ENCODE assay signal across 8 mouse cellular contexts in genomic region chr1:180249666-180250440, GRCm38 (mm10). TPM values are rescaled to one million over a fixed set of nuclear protein-coding genes. Genes with fewer than 3 reads are reported as not detected.
DNase-seq lines count a peak whose midpoint lies in the region; ATAC-seq and TF ChIP-seq lines count a peak whose summit lies in the region.

No protein-coding gene starts in this region.

- H3K4me1 ChIP-seq in heart, embryonic 15.5 days (replicated peaks) = peaks cover 46% of the 10 kb centered on the region
- peaks cover 12% of the 10 kb centered on the region; the same call in 1 of the 2 replicates for H3K4me1 ChIP-seq in kidney, postnatal 0 days (replicated peaks; ENCODE audit: insufficient read depth, low read length)
- peaks cover 54 to 57% of the 10 kb centered on the region in 2 experiments for H3K4me1 ChIP-seq in liver, embryonic 14.5 days (replicated peaks; ENCODE audit: control insufficient read depth in 2 of 2, insufficient read depth in 2 of 2, low read length in 1 of 2)
- H3K4me1 ChIP-seq in neural tube, embryonic 13.5 days (replicated peaks) = peaks cover 12% of the 10 kb centered on the region

- no peak overlapping the region for H3K9ac ChIP-seq in heart, embryonic 15.5 days
- H3K9ac ChIP-seq in kidney, postnatal 0 days (ENCODE audit: low read depth, low read length) = 0 out of 2 replicates have a peak overlapping the region, but pooled peaks have one; percentile 18
- H3K9ac ChIP-seq in liver, embryonic 14.5 days (replicated peaks) = peak overlapping the region; percentile 16; the same call in 1 of the 2 replicates
- H3K9ac ChIP-seq in neural tube, embryonic 13.5 days = peak overlapping the region; percentile 18; the same call in 1 of the 2 replicates

- H3K4me2 ChIP-seq in heart, embryonic 15.5 days = peak overlapping the region; percentile 44
- H3K4me2 ChIP-seq in kidney, postnatal 0 days (ENCODE audit: low read length) = peak overlapping the region; percentile 29
- H3K4me2 ChIP-seq in liver, embryonic 14.5 days (ENCODE audit: low read depth) = peak overlapping the region; percentile 51
- peak overlapping the region; percentile 29 for H3K4me2 ChIP-seq in neural tube, embryonic 13.5 days

- 19% methylated on average over 20 of the region's 20 CpGs for WGBS in heart, embryonic 15.5 days
- 13% methylated on average over 20 of the region's 20 CpGs for WGBS in kidney, postnatal 0 days
- 25% methylated on average over 20 of the region's 20 CpGs for WGBS in liver, embryonic 14.5 days (ENCODE audit: insufficient replicate concordance)
- 16% methylated on average over 20 of the region's 20 CpGs for WGBS in neural tube, embryonic 13.5 days

- H3K4me3 ChIP-seq in heart, embryonic 15.5 days = no peak overlapping the region
- H3K4me3 ChIP-seq in kidney, postnatal 0 days (replicated peaks; ENCODE audit: low read depth, low read length) = no peak overlapping the region
- H3K4me3 ChIP-seq in liver, embryonic 14.5 days (ENCODE audit: insufficient read depth in 1 of 2, low read depth in 2 of 2, low read length in 2 of 2) = no peak overlapping the region
- H3K4me3 ChIP-seq in neural tube, embryonic 13.5 days = no peak overlapping the region

- no peaks in the 10 kb centered on the region for H3K27me3 ChIP-seq in heart, embryonic 15.5 days
- H3K27me3 ChIP-seq in kidney, postnatal 0 days (ENCODE audit: insufficient read depth, low read length) = no peaks in the 10 kb centered on the region
- no peaks in the 10 kb centered on the region for H3K27me3 ChIP-seq in liver, embryonic 14.5 days (ENCODE audit: control insufficient read depth, insufficient read depth, low read length)
- peaks cover 6% of the 10 kb centered on the region for H3K27me3 ChIP-seq in neural tube, embryonic 13.5 days

- no peaks in the 10 kb centered on the region for H3K9me3 ChIP-seq in heart, embryonic 15.5 days (replicated peaks)
- H3K9me3 ChIP-seq in kidney, postnatal 0 days (replicated peaks; ENCODE audit: low read length) = no peaks in the 10 kb centered on the region
- H3K9me3 ChIP-seq in liver, embryonic 14.5 days (ENCODE audit: control insufficient read depth, low read length) = no peaks in the 10 kb centered on the region
- H3K9me3 ChIP-seq in neural tube, embryonic 13.5 days = no peaks in the 10 kb centered on the region

- TF ChIP-seq CTCF in kidney, postnatal 0 days (IDR thresholded peaks at IDR 0.05; ENCODE audit: low read depth) = 0 out of 2 replicates have a peak, but pooled peaks have one; percentile 21
- TF ChIP-seq CTCF in liver, embryonic 14.5 days (IDR thresholded peaks at IDR 0.05; ENCODE audit: low read depth) = no peak

- DNase-seq in ES-CJ7 (ENCODE audit: low read depth, low spot score) = peak; percentile 49
- DNase-seq in adrenal gland, postnatal 36 days = peak; percentile 71 to 77
- peak; percentile 80 for DNase-seq in kidney, postnatal 0 days (ENCODE audit: low spot score)
- no peak for DNase-seq in liver, embryonic 14.5 days (ENCODE audit: low read depth in 3 of 3, low spot score in 3 of 3)
- no peak for DNase-seq in thymus, adult 18-20 months

- ATAC-seq in erythroid progenitor cell, adult 5-6 weeks (replicated peaks; ENCODE audit: low FRiP score, poor library complexity, severe bottlenecking) = peak; percentile 43; the same call in 1 of the 2 replicates
- peak; percentile 80 for ATAC-seq in heart, embryonic 15.5 days (replicated peaks; ENCODE audit: insufficient number of reproducible peaks, insufficient read depth, low FRiP score, low read depth)
- ATAC-seq in kidney, postnatal 0 days (replicated peaks; ENCODE audit: low FRiP score, low read depth) = peak; percentile 81
- ATAC-seq in liver, embryonic 14.5 days (ENCODE audit: insufficient read depth) = peak; percentile 12; the same call in 1 of the 2 replicates
- peak; percentile 55; the same call in 1 of the 2 replicates for ATAC-seq in neural tube, embryonic 13.5 days (ENCODE audit: low read depth)

- no peak for TF ChIP-seq EP300 in liver, embryonic 14.5 days (IDR thresholded peaks at IDR 0.05; ENCODE audit: low read depth)

- no peaks in the 10 kb centered on the region for H3K36me3 ChIP-seq in heart, embryonic 15.5 days
- peaks cover 6% of the 10 kb centered on the region; the same call in 1 of the 2 replicates for H3K36me3 ChIP-seq in kidney, postnatal 0 days (ENCODE audit: insufficient read depth, low read length)
- peaks cover 2% of the 10 kb centered on the region for H3K36me3 ChIP-seq in liver, embryonic 14.5 days (replicated peaks; ENCODE audit: control insufficient read depth, insufficient read depth, low read depth)
- H3K36me3 ChIP-seq in neural tube, embryonic 13.5 days = no peaks in the 10 kb centered on the region

- H3K27ac ChIP-seq in heart, embryonic 15.5 days = peak overlapping the region; percentile 58
- H3K27ac ChIP-seq in kidney, postnatal 0 days = peak overlapping the region; percentile 71; the same call in 1 of the 2 replicates
- H3K27ac ChIP-seq in liver, embryonic 14.5 days = peak overlapping the region; percentile 17
- H3K27ac ChIP-seq in neural tube, embryonic 13.5 days (replicated peaks) = peak overlapping the region; percentile 29; the same call in 1 of the 2 replicates

RNA-seq across cellular contexts. Expression of gene Psen2, which starts 13.4 kb away (rescaled TPM):
- total RNA-seq in adrenal gland, postnatal 36 days (2021) = 10 to 100 TPM; 24.5 to 33.5 TPM
- 4.2 and 12.6 TPM in 2 replicates for total RNA-seq in erythroid progenitor cell, adult 5-6 weeks (2015; ENCODE audit: low replicate concordance)
- total RNA-seq in erythroid progenitor cell, adult 5-6 weeks (2017; ENCODE audit: low replicate concordance) = 5.9 and 7.3 TPM in 2 replicates
- 14.9 and 17.4 TPM in 2 replicates for polyA plus RNA-seq in heart, embryonic 15.5 days (2015; fragmentation: Nextera tagmentation; extraction: Ambion mirVana)
- polyA plus RNA-seq in kidney, postnatal 0 days (2015; fragmentation: Nextera tagmentation; extraction: Ambion mirVana) = 19.8 and 20.8 TPM in 2 replicates
- polyA plus RNA-seq in liver, embryonic 14.5 days (2012; rRNA removed) = 15.9 and 18.2 TPM in 2 replicates
- 19.9 and 21.7 TPM in 2 replicates for polyA plus RNA-seq in liver, embryonic 14.5 days (2014; fragmentation: Nextera tagmentation; extraction: Ambion mirVana)
- 11.9 and 13.0 TPM in 2 replicates for polyA plus RNA-seq in neural tube, embryonic 13.5 days (2015; fragmentation: Nextera tagmentation; extraction: Ambion mirVana)

RNA-seq across cellular contexts. Expression of gene Coq8a, which starts 50.5 kb away (rescaled TPM):
- 100 to 1,000 TPM; 284 to 434 TPM for total RNA-seq in adrenal gland, postnatal 36 days (2021)
- total RNA-seq in erythroid progenitor cell, adult 5-6 weeks (2015; ENCODE audit: low replicate concordance) = 1.7 TPM in 1 of 2 replicates, not detected in the other
- total RNA-seq in erythroid progenitor cell, adult 5-6 weeks (2017; ENCODE audit: low replicate concordance) = 0.90 TPM in 1 of 2 replicates, not detected in the other
- polyA plus RNA-seq in heart, embryonic 15.5 days (2015; fragmentation: Nextera tagmentation; extraction: Ambion mirVana) = 55.3 and 66.7 TPM in 2 replicates
- 31.5 and 33.6 TPM in 2 replicates for polyA plus RNA-seq in kidney, postnatal 0 days (2015; fragmentation: Nextera tagmentation; extraction: Ambion mirVana)
- 3.8 and 4.1 TPM in 2 replicates for polyA plus RNA-seq in liver, embryonic 14.5 days (2012; rRNA removed)
- polyA plus RNA-seq in liver, embryonic 14.5 days (2014; fragmentation: Nextera tagmentation; extraction: Ambion mirVana) = 14.3 and 16.2 TPM in 2 replicates
- 1.8 and 3.1 TPM in 2 replicates for polyA plus RNA-seq in neural tube, embryonic 13.5 days (2015; fragmentation: Nextera tagmentation; extraction: Ambion mirVana)

Comparison
In these comparisons a context has a peak if more than half of its experiments do, and no peak if none do; other contexts are left out.
1. DNase-seq: peak in ES-CJ7 (single experiment), adrenal gland, postnatal 36 days (2 of 2) and kidney, postnatal 0 days (single experiment); none in liver, embryonic 14.5 days (0 of 3) and thymus, adult 18-20 months (0 of 2).
2. ATAC-seq: peak in every context shown above with its lines; median percentile 81 in kidney, postnatal 0 days; 80 in heart, embryonic 15.5 days; 55 in neural tube, embryonic 13.5 days; 43 in erythroid progenitor cell, adult 5-6 weeks; 12 in liver, embryonic 14.5 days.
3. H3K27ac ChIP-seq: peak in every context shown above with its lines; median percentile 71 in kidney, postnatal 0 days; 58 in heart, embryonic 15.5 days; 29 in neural tube, embryonic 13.5 days; 17 in liver, embryonic 14.5 days.
4. Peak in every context shown above with its lines, with median percentiles within 50 percentile points of each other: H3K4me2 ChIP-seq.